Mouse (Mus musculus): ENCODE measurements around the gene Ctf2. TPM values are rescaled to one million over a fixed set of nuclear protein-coding genes. Genes with fewer than 3 reads are reported as not detected.

The Ctf2 gene
- total and polyA plus RNA-seq, 3 experiments = 0.16 TPM; not detected in 2

DNA sequence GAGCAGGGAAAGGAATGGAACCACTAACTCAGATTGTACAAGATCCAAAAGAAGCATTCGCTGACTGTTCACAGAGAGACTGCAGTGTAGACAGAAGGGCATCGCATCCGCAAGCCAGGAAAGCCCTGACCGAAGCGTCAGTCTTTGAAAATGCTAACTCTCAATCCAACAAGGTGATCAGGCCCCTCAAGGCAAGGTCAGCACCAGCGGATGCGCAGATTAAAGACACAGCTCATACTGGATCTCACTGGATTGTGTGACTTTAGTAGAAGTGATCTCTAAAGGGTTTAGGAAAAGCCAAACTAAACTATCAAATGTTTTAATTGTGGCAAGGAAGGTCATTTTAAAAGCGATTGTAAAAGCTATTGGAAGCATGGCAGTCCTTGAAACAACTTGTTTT, 38.7 kb downstream of the Ctf2 start:
- Histone ChIP-seq H3K36me3 (replicated peaks) (peaks cover 2% of the 10 kb centered on the region), H3K9me3 (replicated peaks) (no peaks in the 10 kb centered on the region), H3K4me3 (ENCODE audit: low read depth, low read length) (no peak overlapping the region), H3K4me1 (ENCODE audit: insufficient read depth, low read depth, low read length) (peaks cover 6% of the 10 kb centered on the region), H3K27me3 (ENCODE audit: insufficient read depth, low read length) (peaks cover 6% of the 10 kb centered on the region)
- ATAC-seq (ENCODE audit: extremely low read depth, insufficient number of reproducible peaks, low FRiP score, poor library complexity, severe bottlenecking) (no peak), DNase-seq (ENCODE audit: low spot score) (no peak)
- TF ChIP-seq POLR2AphosphoS5 (IDR thresholded peaks at IDR 0.05; ENCODE audit: insufficient replicate concordance, low read depth, low read length) (no peak), TAL1 (conservative IDR thresholded peaks at IDR 0.05; ENCODE audit: low read depth, low read length) (no peak), GATA2 (IDR thresholded peaks at IDR 0.05; ENCODE audit: borderline replicate concordance, low read depth, low read length) (no peak), CTCF (IDR thresholded peaks at IDR 0.05; ENCODE audit: low read depth, low read length) (no peak), GATA1 (IDR thresholded peaks at IDR 0.05; ENCODE audit: borderline replicate concordance, low read length) (no peak)

DNA sequence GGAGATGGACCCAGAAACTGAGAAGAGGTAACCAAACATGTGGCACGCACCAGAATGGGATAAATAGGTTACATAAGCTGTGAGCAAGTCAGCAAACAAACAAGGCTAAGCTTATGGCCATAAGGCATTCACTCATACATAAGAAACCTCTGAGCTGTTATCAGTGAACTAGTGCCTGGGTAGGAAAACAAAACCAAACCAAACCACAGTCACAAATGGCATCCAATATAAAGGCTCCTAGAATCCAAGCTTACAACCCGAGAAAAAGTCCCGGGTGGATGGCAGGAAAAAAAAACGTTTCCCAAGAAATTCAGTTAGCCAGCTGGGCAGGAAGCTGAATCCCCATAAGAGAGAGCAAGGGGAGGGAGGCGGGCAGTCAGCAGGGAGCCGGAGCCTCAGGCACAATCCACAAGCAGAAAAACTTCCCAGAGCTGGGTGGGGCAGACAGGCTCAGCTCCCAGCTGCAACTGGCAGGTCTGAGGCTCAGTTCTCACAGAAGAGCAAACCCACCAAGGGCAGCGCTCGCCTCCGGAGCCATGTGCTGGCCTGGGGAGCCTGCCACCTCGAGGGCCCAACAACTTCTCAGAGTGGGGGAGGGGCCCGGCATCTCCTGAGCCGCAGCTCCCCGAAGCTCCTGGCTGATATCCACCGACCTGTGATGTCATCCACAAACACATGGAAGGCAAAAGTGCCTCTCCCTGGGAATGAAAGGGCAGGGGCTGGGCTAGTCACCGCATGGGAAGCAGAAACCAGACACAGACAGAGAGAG, 40.6 kb downstream of the Ctf2 start:
- Histone ChIP-seq H3K9me3 (replicated peaks) (no peaks in the 10 kb centered on the region), H3K4me3 (ENCODE audit: low read depth, low read length) (peak overlapping the region; percentile 18; the same call in 1 of the 2 replicates), H3K27me3 (ENCODE audit: insufficient read depth, low read length) (peaks cover 6% of the 10 kb centered on the region), H3K36me3 (replicated peaks) (peaks cover 2% of the 10 kb centered on the region), H3K4me1 (ENCODE audit: insufficient read depth, low read depth, low read length) (peaks cover 6% of the 10 kb centered on the region)
- ATAC-seq (ENCODE audit: extremely low read depth, insufficient number of reproducible peaks, low FRiP score, poor library complexity, severe bottlenecking) (no peak), DNase-seq (ENCODE audit: low spot score) (peak; percentile 22)
- no peak for TF ChIP-seq TAL1 (conservative IDR thresholded peaks at IDR 0.05; ENCODE audit: low read depth, low read length)
- TF ChIP-seq GATA1 (IDR thresholded peaks at IDR 0.05; ENCODE audit: borderline replicate concordance, low read length) = no peak
- TF ChIP-seq POLR2AphosphoS5 (IDR thresholded peaks at IDR 0.05; ENCODE audit: insufficient replicate concordance, low read depth, low read length) = no peak
- no peak for TF ChIP-seq CTCF (IDR thresholded peaks at IDR 0.05; ENCODE audit: low read depth, low read length)
- no peak for TF ChIP-seq GATA2 (IDR thresholded peaks at IDR 0.05; ENCODE audit: borderline replicate concordance, low read depth, low read length)

DNA sequence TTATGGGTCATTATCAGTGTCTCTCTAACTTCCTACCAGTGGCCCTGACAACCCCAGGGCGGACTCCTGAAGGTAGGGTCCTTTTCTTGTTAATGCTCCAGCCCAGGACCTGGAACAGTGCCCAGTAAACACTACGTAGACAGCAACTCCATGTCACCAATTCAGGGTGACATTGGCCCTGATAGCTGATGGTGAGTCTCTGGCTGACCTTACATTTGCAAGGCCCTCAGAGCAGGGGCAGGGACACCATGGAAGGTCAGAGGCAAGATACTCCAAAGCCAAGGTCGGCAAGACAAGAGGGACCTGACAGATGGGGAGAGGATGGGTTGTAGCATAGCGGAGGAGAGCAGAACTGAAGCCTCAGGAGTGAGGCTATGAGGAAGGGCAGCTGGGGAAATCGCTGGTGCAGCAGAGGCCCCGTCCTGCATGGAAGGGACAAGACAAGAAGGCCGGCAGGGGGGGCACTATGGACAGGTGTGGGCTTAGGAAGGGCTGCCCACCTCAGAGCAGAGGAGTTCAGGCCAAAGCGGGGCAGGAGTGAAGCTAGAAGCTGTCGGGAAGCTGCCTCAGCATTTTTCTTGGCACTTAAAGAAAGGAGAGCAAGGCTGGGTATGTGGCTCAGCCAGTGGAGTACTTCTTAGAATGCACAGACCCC, 42.2 kb downstream of the Ctf2 start:
- DNase-seq (ENCODE audit: low spot score) (no peak), ATAC-seq (ENCODE audit: extremely low read depth, insufficient number of reproducible peaks, low FRiP score, poor library complexity, severe bottlenecking) (no peak)
- Histone ChIP-seq H3K4me3 (ENCODE audit: low read depth, low read length) (no peak overlapping the region), H3K36me3 (replicated peaks) (no peaks in the 10 kb centered on the region), H3K27me3 (ENCODE audit: insufficient read depth, low read length) (peaks cover 6% of the 10 kb centered on the region), H3K4me1 (ENCODE audit: insufficient read depth, low read depth, low read length) (peaks cover 6% of the 10 kb centered on the region), H3K9me3 (replicated peaks) (no peaks in the 10 kb centered on the region)
- TF ChIP-seq CTCF (IDR thresholded peaks at IDR 0.05; ENCODE audit: low read depth, low read length) (no peak), TAL1 (conservative IDR thresholded peaks at IDR 0.05; ENCODE audit: low read depth, low read length) (no peak), GATA2 (IDR thresholded peaks at IDR 0.05; ENCODE audit: borderline replicate concordance, low read depth, low read length) (no peak)

DNA sequence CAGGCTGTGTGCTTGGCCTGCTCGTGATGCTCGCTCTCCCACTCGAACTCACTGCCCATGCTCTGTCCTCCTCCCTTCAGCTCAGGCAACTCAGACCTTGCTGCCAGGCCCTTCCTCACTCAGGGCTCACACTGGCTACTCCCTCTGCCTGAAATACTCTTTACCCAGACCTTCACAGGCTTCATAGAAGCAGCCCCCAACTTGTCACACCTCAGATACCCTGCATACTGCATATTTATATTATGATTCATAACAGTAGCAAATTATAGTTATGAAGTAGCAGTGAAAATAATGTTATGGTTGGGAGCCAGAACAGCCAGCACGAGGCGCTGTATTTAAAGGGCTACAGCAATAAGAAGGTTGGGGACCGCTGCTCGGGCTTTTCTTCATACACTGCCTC, 43.0 kb downstream of the Ctf2 start:
- no peaks in the 10 kb centered on the region for H3K9me3 ChIP-seq (replicated peaks)
- no peak for DNase-seq (ENCODE audit: low spot score)
- H3K36me3 ChIP-seq (replicated peaks) = no peaks in the 10 kb centered on the region
- H3K4me1 ChIP-seq (ENCODE audit: insufficient read depth, low read depth, low read length) = peaks cover 6% of the 10 kb centered on the region
- TF ChIP-seq GATA1 (IDR thresholded peaks at IDR 0.05; ENCODE audit: borderline replicate concordance, low read length) (no peak), POLR2AphosphoS5 (IDR thresholded peaks at IDR 0.05; ENCODE audit: insufficient replicate concordance, low read depth, low read length) (no peak), CTCF (IDR thresholded peaks at IDR 0.05; ENCODE audit: low read depth, low read length) (no peak), GATA2 (IDR thresholded peaks at IDR 0.05; ENCODE audit: borderline replicate concordance, low read depth, low read length) (no peak), TAL1 (conservative IDR thresholded peaks at IDR 0.05; ENCODE audit: low read depth, low read length) (no peak)
- peaks cover 6% of the 10 kb centered on the region for H3K27me3 ChIP-seq (ENCODE audit: insufficient read depth, low read length)
- no peak for ATAC-seq (ENCODE audit: extremely low read depth, insufficient number of reproducible peaks, low FRiP score, poor library complexity, severe bottlenecking)
- no peak overlapping the region for H3K4me3 ChIP-seq (ENCODE audit: low read depth, low read length)

DNA sequence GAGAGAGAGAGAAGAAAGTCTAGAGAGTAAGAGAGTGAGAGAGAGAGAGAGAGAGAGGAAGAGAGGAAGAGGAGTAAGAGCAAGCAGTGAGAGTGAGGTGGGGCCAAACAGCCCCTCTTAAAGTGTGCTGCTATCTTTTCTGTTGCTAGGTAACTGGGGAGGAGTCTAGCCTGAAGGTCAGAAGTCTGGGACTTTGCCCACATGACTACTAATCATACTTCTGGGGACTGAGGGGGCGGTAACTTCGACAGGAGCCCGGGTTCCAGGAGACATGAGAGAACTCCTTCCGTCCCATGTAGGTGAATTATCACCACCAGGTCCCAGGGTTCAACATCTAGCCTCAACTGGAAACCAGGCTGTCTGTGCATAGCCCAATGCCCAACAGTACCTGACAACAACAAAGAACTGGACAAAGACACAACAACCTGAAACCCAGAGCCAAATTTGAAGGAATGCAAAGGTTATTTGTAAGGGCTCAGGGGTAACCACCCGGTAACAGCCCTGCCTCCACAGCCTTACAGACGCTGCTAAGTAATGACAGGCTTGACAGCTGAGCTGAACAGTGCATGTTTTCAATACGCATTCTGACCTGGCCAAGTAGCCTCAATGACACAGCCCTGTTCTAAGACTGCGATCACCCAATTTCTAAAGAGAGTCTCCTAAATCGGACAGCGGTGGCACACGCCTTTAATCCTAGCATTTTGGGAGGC, 45.1 kb downstream of the Ctf2 start:
- Histone ChIP-seq H3K36me3 (replicated peaks) (no peaks in the 10 kb centered on the region), H3K27me3 (ENCODE audit: insufficient read depth, low read length) (peaks cover 6% of the 10 kb centered on the region), H3K4me3 (ENCODE audit: low read depth, low read length) (no peak overlapping the region), H3K9me3 (replicated peaks) (no peaks in the 10 kb centered on the region), H3K4me1 (ENCODE audit: insufficient read depth, low read depth, low read length) (peaks cover 6% of the 10 kb centered on the region)
- ATAC-seq (ENCODE audit: extremely low read depth, insufficient number of reproducible peaks, low FRiP score, poor library complexity, severe bottlenecking) = no peak
- no peak for DNase-seq (ENCODE audit: low spot score)
- TF ChIP-seq CTCF (IDR thresholded peaks at IDR 0.05; ENCODE audit: low read depth, low read length) = no peak
- no peak for TF ChIP-seq GATA1 (IDR thresholded peaks at IDR 0.05; ENCODE audit: borderline replicate concordance, low read length)
- no peak for TF ChIP-seq GATA2 (IDR thresholded peaks at IDR 0.05; ENCODE audit: borderline replicate concordance, low read depth, low read length)
- no peak for TF ChIP-seq POLR2AphosphoS5 (IDR thresholded peaks at IDR 0.05; ENCODE audit: insufficient replicate concordance, low read depth, low read length)
- TF ChIP-seq TAL1 (conservative IDR thresholded peaks at IDR 0.05; ENCODE audit: low read depth, low read length) = no peak

Measured in G1E (cell line).